Mouse (Mus musculus) telencephalon, adult 2 months (tissue): ENCODE results near the gene Txlnb.
"Not testable (repeated sequence)": the region's sequence is repeated elsewhere in the genome, so short reads cannot be mapped to it uniquely, and the experiment has no call there.

Experiments used
- DNase-seq: peaks from one replicate; pipeline ENCODE4 v3.0.0-alpha.2; 2011; ENCODE audit warnings: low read depth, low spot score

The Txlnb gene

DNA sequence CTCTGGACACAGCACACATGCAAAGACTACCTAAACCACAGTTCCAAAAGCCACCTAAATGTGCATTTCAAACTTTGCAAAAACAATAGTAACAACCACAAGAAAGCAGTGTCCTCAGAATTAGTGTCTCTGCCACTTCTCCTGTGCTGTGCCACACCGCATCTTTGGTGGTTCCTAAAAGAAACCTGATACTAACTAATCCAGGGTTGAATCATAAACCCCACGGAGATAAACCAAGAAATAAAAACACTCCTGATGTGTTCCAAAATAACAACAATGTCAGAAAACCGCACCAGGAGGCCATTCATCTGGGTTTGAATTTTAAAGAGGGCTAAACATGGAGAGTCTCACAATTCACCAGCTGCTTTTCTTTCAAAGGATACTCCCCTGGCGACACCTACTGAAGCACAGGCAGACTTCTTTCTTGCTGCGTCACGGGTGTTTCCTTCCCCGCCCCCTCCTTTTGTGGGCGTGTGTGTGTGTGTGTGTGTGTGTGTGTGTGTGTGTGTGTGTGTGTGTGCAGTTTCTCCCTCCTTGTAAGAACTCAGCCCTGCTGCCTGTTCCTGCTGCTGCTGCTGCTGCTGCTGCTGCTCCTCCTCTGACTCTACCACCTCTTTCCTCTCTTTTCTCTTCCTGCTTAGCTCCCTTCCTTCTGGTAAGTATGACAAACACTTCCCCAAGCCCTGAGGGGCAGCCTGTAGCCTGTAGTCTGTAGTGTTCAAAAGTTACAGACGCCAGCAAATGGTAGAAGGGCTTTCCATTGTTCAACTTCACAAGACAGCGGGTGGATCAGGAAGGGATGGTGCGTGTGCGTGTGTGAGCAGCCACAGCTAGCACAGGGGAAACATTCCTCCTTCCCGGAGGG lies at the start of gene Txlnb:
Gene Txlnb, plus strand, starts transcription at position 460 of the 865 bp plus-strand sequence.
- DNase-seq = peak; percentile 57

DNA sequence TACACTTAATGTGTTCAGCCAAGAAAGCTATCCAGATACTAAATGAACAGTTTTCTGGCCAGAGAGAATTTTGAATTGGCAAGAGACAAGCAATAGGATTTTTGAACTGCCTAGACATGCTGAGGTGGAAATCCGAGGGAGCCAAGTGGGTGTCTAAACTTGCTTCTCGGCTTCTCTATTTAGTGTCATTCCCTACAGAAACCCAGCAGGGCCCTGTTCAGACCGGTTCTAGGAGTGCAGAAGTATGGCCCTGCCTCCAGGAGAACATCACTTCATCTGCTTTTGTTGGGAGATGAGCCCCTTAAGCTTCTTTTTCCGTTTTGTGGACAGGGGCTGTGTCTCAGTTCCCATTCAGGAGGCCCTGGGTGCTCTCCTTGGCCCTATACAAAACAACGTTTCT lies 43.5 kb upstream of the Txlnb start:
- DNase-seq = no peak

DNA sequence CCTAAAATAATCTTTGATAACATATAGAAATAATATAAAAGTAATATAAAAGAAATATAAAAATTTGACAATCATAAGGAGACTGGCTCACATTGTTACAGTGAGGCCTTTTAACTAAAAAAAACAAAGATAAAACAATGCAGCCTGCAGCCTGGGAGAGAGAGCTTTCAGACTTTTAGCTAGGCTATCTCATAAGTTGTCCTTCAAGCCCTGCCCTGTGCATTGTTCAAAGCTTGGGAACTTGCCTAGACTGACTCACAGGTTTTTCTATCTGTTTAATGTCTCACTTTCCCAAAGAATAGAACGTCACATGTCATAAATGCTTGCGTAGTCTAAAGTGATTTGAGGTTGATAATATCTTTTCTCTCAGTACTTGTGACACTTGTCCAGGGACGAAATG lies 36.3 kb upstream of the Txlnb start:
- no peak for DNase-seq

- DNase-seq = no peak
Measured at GRCm38 (mm10) chr10:17760750-17761613, 35.0 kb upstream of the Txlnb start.

DNA sequence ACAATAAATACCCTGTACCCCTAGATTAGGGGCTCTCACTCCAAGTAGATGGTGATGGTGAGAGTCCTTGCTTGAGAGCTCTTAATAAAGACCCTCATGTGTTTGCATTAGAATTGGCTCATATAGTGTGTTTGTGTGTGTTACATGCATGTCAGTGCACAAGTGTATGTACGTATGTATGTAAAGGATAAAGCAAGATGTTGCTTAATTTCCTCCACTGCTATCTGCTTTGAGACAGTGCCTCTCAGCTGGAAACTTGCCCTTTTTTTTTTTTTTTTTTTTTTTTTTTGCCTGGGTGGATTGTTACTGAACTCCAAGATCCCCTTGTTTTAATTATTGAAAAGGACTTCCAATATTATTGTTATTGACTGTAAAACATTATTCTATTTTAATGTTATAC lies 34.4 kb upstream of the Txlnb start:
- DNase-seq = no peak

DNA sequence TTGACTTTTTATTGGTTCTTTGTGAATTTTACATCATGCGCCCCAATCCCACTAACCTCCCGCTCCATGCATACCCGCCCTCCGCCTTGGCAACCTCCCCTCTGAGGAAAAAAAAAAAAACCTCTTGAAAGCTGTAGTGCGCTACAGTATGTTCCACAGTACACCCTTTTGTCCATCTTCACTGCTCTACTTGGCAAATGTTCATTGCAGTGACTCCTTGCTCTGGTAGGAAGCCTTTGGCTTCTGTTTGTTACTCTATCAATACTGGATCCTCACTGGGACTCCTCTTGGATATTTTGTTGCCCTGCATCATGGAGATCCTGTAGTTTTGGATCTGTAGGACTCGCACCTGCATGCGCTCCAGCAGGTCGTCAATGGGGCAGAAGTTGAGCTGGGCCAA lies 33.1 kb upstream of the Txlnb start:
- DNase-seq = no peak

DNA sequence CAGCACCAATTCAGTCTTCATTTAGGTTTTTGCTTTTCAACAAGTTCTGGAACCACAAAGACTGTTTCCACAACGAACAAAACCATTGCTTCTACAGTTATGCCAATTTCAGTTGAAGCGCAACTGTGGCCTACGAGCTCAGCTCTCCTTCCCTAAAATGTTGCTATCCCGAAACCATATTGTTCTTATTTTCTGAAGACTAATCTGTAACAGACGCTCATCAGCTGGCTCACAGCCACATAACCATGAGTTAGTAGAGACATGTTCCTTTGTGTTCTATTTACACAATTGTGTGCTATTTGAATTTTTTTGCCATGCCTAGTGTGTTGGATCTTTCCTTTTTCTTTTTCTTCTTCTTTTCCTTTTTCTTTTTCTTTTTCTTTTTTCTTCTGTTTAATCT lies 26.2 kb upstream of the Txlnb start:
- DNase-seq = no peak

DNA sequence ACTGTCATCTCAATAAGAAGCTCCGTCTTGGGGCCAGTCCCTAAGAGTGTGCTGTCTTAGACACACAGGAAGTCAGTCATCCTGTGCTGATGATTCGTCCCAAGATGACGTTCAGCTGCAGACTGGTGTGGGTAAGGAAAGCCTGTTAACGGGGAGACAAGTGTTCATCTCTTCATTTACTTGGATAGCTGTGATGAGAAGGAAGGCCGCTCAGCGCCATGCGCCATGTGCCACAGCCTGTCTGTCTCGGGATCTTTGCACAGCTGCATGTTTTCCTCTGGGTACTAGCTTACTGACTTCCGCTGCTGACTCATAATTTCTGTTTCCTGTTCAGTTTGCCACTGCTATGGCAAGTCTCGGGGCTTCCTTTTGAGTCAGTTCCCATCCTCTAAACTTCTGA lies 23.7 kb upstream of the Txlnb start:
- no peak for DNase-seq

DNA sequence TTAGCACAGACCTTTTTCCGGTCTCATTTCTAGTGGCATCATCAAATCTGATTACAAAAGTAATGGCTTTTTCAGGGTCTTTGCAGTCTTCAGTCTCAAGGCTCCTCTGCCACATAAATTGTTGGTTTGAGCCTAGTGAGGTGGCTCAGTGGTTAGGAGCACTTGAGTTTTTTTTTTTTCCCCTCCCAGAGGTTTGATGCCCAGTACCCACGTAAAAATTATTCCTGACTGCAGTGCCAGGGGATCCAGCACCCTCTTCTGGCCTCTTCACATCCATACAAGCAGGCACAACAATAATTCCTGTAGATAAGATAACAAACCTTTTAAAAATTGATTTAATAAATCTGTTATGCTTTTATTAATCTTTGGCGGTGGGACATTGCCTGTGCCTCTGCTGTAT lies 21.7 kb upstream of the Txlnb start:
- DNase-seq = no peak

GRCm38 (mm10) chr10:17775079-17775478 lies 20.9 kb upstream of the Txlnb start:
- DNase-seq = no peak

GRCm38 (mm10) chr10:17776684-17777083 lies 19.3 kb upstream of the Txlnb start:
- not testable (repeated sequence) for DNase-seq

GRCm38 (mm10) chr10:17786771-17787170 lies 9.3 kb upstream of the Txlnb start:
- no peak for DNase-seq

- DNase-seq = no peak
Measured at GRCm38 (mm10) chr10:17787938-17788337, 8.1 kb upstream of the Txlnb start.

DNA sequence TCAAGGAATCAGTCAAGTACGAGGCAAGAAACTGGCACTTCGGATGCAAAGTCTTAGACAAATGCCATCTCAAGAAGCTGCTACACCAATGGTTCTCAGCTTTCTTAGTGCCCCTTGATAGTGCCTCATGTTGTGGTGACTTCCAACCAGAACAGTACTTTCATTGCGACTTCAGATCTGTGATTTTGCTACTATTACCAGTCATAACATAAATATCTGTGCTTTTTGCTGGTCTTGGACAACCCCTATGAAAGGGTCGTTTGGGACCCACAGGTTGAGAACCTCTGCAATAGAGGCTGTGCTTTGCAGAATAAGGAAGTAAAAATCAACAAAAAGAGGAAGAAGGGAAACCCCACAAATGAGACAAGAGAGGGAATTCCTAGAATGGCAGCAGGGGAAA lies 7.7 kb upstream of the Txlnb start:
- DNase-seq = no peak

GRCm38 (mm10) chr10:17793926-17794325 lies 2.1 kb upstream of the Txlnb start:
- DNase-seq = no peak

GRCm38 (mm10) chr10:17794443-17794842 lies 1.6 kb upstream of the Txlnb start:
- DNase-seq = no peak

DNA sequence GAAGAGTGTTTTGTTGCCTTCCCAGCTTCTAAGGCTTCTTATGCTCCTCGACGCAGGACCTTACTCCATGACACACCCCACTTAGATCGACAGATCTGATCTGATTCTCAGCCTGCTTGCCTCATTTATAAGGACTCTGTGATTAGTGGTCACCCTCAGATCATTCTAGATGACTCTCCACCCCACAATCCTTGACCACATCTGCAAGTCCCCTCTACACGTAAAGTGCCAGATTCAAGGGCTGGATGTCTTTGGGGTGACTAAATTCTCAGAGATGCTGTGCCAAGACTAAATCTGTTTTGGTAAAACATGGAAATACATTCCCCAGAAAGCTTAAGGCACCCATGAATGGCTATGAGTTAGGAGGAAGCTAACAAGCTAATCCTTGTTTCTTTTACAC lies 799 bp upstream of the Txlnb start:
- DNase-seq = no peak

GRCm38 (mm10) chr10:17796846-17797631 lies 1.0 kb downstream of the Txlnb start:
- no peak for DNase-seq

DNA sequence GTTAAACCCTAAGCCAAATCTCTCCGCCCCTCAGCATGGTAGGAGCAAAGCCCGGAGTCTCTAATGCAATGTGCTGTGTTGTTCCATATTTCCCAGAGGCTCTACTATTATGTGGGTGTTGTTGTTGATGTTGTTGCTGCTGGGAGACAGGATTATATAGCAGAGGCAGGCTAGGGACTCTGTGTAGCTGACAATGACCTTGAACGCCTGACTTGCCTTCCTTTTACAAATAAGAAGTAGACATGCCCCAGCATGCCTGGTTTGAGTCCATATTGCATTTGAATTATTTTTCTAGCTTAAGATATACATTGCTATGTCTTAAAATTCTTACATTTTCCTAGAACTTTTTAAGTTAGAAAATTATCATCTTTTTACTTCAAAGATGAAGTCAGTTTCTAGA lies 1.7 kb downstream of the Txlnb start:
- DNase-seq = no peak

DNA sequence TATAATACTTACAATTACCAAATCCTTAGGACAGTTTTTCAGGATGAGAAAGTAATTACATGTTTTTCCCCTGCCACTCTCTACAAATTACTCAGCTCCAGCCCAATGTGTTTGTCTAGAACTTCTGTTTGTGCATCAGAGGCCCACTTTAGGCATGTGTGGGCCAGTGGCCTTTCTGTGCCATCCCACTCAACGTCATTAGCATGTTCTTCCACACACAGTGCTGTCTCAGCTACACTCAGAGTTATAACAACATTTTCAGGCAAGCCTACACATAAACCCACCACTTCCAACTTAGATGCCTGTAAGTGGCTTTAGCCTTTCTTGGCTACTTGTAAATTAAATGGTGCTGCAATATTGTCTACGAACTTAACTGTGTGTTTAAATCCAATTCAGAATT lies 5.8 kb downstream of the Txlnb start:
- peak; percentile 42 for DNase-seq

DNA sequence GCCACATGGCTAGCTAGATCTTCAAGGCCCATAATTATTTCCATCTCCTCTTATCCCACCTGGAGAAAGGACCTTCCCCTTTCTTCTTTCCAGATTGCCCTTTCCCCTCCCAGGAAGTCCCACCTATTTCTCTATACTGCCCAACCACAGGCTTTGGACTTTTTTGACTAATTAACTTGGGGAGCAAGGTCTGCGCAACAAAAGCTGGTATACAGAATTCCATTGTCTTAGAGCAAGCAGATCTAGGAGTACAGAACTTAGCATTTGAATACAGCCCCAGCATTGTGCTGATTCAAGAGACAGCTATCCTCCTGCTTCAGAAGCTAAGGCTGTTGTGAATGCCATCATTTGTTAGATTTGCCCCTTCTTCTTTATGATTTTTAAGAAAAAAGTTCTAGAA lies 12.5 kb downstream of the Txlnb start:
- no peak for DNase-seq

GRCm38 (mm10) chr10:17815052-17815451 lies 19.0 kb downstream of the Txlnb start:
- peak; percentile 24 for DNase-seq
